Mouse (Mus musculus): ENCODE results near the gene Ston2. TPM values are rescaled to one million over a fixed set of nuclear protein-coding genes. Genes with fewer than 3 reads are reported as not detected.
"Not testable (repeated sequence)": the region's sequence is repeated elsewhere in the genome, so short reads cannot be mapped to it uniquely, and the experiment has no call there.

Gene Ston2
- polyA plus RNA-seq, 1 experiment from 2014 or later = 2.7 TPM

- WGBS = 78% methylated on average over 4 of the region's 4 CpGs
- Histone ChIP-seq H3K4me2 (replicated peaks; ENCODE audit: low read depth) (no peak overlapping the region), H3K27me3 (replicated peaks; ENCODE audit: control insufficient read depth, insufficient read depth, low read length) (no peaks in the 10 kb centered on the region), H3K9me3 (ENCODE audit: control insufficient read depth) (no peaks in the 10 kb centered on the region), H3K4me1 (replicated peaks; ENCODE audit: control insufficient read depth, insufficient read depth, low read length) (no peaks in the 10 kb centered on the region), H3K36me3 (ENCODE audit: control insufficient read depth, insufficient read depth) (no peaks in the 10 kb centered on the region), H3K27ac (ENCODE audit: low read depth, low read length) (no peak overlapping the region), H3K4me3 (ENCODE audit: low read depth, low read length) (no peak overlapping the region), H3K9ac (ENCODE audit: low read depth, low read length) (no peak overlapping the region)
- no peak for ATAC-seq
- no peak for TF ChIP-seq CTCF (IDR thresholded peaks at IDR 0.05; ENCODE audit: low read depth)
Measured at GRCm38 (mm10) chr12:91796774-91797173, 8.6 kb upstream of the Ston2 start.

DNA sequence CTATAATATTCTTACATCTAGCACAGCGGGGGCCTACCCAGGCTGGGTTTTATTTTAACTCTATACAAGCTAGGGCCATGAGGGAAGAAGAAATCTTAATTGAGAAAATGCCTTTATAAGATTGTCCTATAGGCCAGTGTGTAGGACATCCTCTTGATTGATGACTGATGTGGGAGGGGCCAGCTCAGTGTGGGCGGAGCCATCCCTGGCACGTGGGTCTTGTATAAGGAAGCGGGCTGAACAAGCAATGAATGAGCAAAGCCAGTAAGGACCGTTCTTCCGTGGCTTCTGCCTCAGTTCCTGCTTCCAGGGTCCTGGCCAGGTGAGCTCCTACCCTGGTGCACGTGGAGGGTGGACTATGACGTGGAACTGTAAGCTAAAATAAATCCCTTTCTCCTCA lies 5.1 kb upstream of the Ston2 start:
- no peaks in the 10 kb centered on the region for H3K4me1 ChIP-seq (replicated peaks; ENCODE audit: control insufficient read depth, insufficient read depth, low read length)
- H3K36me3 ChIP-seq (ENCODE audit: control insufficient read depth, insufficient read depth) = no peaks in the 10 kb centered on the region
- H3K9me3 ChIP-seq (ENCODE audit: control insufficient read depth) = no peaks in the 10 kb centered on the region
- 72% methylated on average over 8 of the region's 8 CpGs for WGBS
- H3K9ac ChIP-seq (ENCODE audit: low read depth, low read length) = no peak overlapping the region
- no peak for TF ChIP-seq CTCF (IDR thresholded peaks at IDR 0.05; ENCODE audit: low read depth)
- no peaks in the 10 kb centered on the region for H3K27me3 ChIP-seq (replicated peaks; ENCODE audit: control insufficient read depth, insufficient read depth, low read length)
- H3K4me2 ChIP-seq (replicated peaks; ENCODE audit: low read depth) = no peak overlapping the region
- no peak overlapping the region for H3K4me3 ChIP-seq (ENCODE audit: low read depth, low read length)
- H3K27ac ChIP-seq (ENCODE audit: low read depth, low read length) = no peak overlapping the region
- ATAC-seq = no peak

DNA sequence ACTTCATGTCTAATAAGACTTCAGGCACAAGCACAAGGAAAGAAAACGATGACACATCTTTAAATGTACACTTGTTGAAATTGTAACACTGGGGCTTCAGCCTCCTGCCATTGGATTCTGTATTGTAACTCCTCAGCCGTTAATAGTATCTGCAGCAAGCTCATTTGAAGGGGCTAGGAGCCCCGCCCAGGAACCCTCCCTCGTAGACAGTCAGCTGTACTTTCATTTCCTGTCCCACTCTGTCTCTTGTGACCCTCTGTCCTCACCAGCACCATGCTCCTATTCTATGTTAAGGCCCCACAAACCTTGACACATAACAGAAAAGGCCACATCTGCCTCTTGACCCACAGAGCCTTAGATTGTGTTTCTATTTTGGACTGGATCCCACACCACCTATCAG lies 3.6 kb upstream of the Ston2 start:
- Histone ChIP-seq H3K4me3 (ENCODE audit: low read depth, low read length) (no peak overlapping the region), H3K27ac (ENCODE audit: low read depth, low read length) (no peak overlapping the region), H3K4me2 (replicated peaks; ENCODE audit: low read depth) (no peak overlapping the region), H3K4me1 (replicated peaks; ENCODE audit: control insufficient read depth, insufficient read depth, low read length) (no peaks in the 10 kb centered on the region), H3K9ac (ENCODE audit: low read depth, low read length) (no peak overlapping the region), H3K9me3 (ENCODE audit: control insufficient read depth) (no peaks in the 10 kb centered on the region), H3K27me3 (replicated peaks; ENCODE audit: control insufficient read depth, insufficient read depth, low read length) (no peaks in the 10 kb centered on the region), H3K36me3 (ENCODE audit: control insufficient read depth, insufficient read depth) (no peaks in the 10 kb centered on the region)
- 63% methylated on average over 4 of the region's 4 CpGs for WGBS
- no peak for TF ChIP-seq CTCF (IDR thresholded peaks at IDR 0.05; ENCODE audit: low read depth)
- ATAC-seq = no peak

- Histone ChIP-seq H3K4me1 (replicated peaks; ENCODE audit: control insufficient read depth, insufficient read depth, low read length) (no peaks in the 10 kb centered on the region), H3K4me3 (ENCODE audit: low read depth, low read length) (no peak overlapping the region), H3K9ac (ENCODE audit: low read depth, low read length) (no peak overlapping the region), H3K36me3 (ENCODE audit: control insufficient read depth, insufficient read depth) (no peaks in the 10 kb centered on the region), H3K9me3 (ENCODE audit: control insufficient read depth) (no peaks in the 10 kb centered on the region), H3K27me3 (replicated peaks; ENCODE audit: control insufficient read depth, insufficient read depth, low read length) (no peaks in the 10 kb centered on the region), H3K4me2 (replicated peaks; ENCODE audit: low read depth) (no peak overlapping the region), H3K27ac (ENCODE audit: low read depth, low read length) (no peak overlapping the region)
- 53% methylated on average over 6 of the region's 6 CpGs for WGBS
- peak; percentile 82 for TF ChIP-seq CTCF (IDR thresholded peaks at IDR 0.05; ENCODE audit: low read depth)
- peak; percentile 54; the same call in 1 of the 2 replicates for ATAC-seq
Measured at GRCm38 (mm10) chr12:91789801-91790200, 1.6 kb upstream of the Ston2 start.

- H3K9ac ChIP-seq (ENCODE audit: low read depth, low read length); H3K9me3 ChIP-seq (ENCODE audit: control insufficient read depth); H3K4me2 ChIP-seq (replicated peaks; ENCODE audit: low read depth); H3K27me3 ChIP-seq (replicated peaks; ENCODE audit: control insufficient read depth, insufficient read depth, low read length); H3K27ac ChIP-seq (ENCODE audit: low read depth, low read length); ATAC-seq; H3K36me3 ChIP-seq (ENCODE audit: control insufficient read depth, insufficient read depth); H3K4me3 ChIP-seq (ENCODE audit: low read depth, low read length); H3K4me1 ChIP-seq (replicated peaks; ENCODE audit: control insufficient read depth, insufficient read depth, low read length): not testable (repeated sequence)
- peak; percentile 41; the same call in 1 of the 2 replicates for TF ChIP-seq CTCF (IDR thresholded peaks at IDR 0.05; ENCODE audit: low read depth)
- 65% methylated on average over 3 of the region's 3 CpGs for WGBS
Measured at GRCm38 (mm10) chr12:91788446-91788845, 259 bp upstream of the Ston2 start.

GRCm38 (mm10) chr12:91786355-91786754 lies 1.8 kb downstream of the Ston2 start:
- ATAC-seq = peak; percentile 33; the same call in 1 of the 2 replicates
- Histone ChIP-seq H3K27me3 (replicated peaks; ENCODE audit: control insufficient read depth, insufficient read depth, low read length) (no peaks in the 10 kb centered on the region), H3K4me2 (replicated peaks; ENCODE audit: low read depth) (0 out of 2 replicates have a peak overlapping the region, but pooled peaks have one; percentile 3), H3K9ac (ENCODE audit: low read depth, low read length) (no peak overlapping the region), H3K4me3 (ENCODE audit: low read depth, low read length) (no peak overlapping the region), H3K4me1 (replicated peaks; ENCODE audit: control insufficient read depth, insufficient read depth, low read length) (no peaks in the 10 kb centered on the region), H3K36me3 (ENCODE audit: control insufficient read depth, insufficient read depth) (no peaks in the 10 kb centered on the region), H3K27ac (ENCODE audit: low read depth, low read length) (no peak overlapping the region; the same call in 1 of the 2 replicates), H3K9me3 (ENCODE audit: control insufficient read depth) (no peaks in the 10 kb centered on the region)
- 36% methylated on average over 10 of the region's 10 CpGs for WGBS
- TF ChIP-seq CTCF (IDR thresholded peaks at IDR 0.05; ENCODE audit: low read depth) = no peak

- WGBS = 86% methylated on average over 5 of the region's 5 CpGs
- Histone ChIP-seq H3K4me3 (ENCODE audit: low read depth, low read length) (no peak overlapping the region), H3K9ac (ENCODE audit: low read depth, low read length) (no peak overlapping the region), H3K9me3 (ENCODE audit: control insufficient read depth) (no peaks in the 10 kb centered on the region), H3K27me3 (replicated peaks; ENCODE audit: control insufficient read depth, insufficient read depth, low read length) (no peaks in the 10 kb centered on the region), H3K36me3 (ENCODE audit: control insufficient read depth, insufficient read depth) (no peaks in the 10 kb centered on the region), H3K4me2 (replicated peaks; ENCODE audit: low read depth) (no peak overlapping the region), H3K4me1 (replicated peaks; ENCODE audit: control insufficient read depth, insufficient read depth, low read length) (peaks cover 3% of the 10 kb centered on the region; the same call in 1 of the 2 replicates), H3K27ac (ENCODE audit: low read depth, low read length) (no peak overlapping the region)
- ATAC-seq = no peak
- TF ChIP-seq CTCF (IDR thresholded peaks at IDR 0.05; ENCODE audit: low read depth) = no peak
Measured at GRCm38 (mm10) chr12:91781432-91781831, 6.8 kb downstream of the Ston2 start.

Measured in intestine, postnatal 0 days (tissue).